Mouse (Mus musculus) layer of hippocampus, adult 8-10 months (tissue): ENCODE data around the gene Sohlh2. TPM values are rescaled to one million over a fixed set of nuclear protein-coding genes. Genes with fewer than 3 reads are reported as not detected.
"Not testable (repeated sequence)": the region's sequence is repeated elsewhere in the genome, so short reads cannot be mapped to it uniquely, and the experiment has no call there.

Experiments
- DNase-seq, 2 experiments: peaks; one replicate each; pipeline ENCODE4 v3.0.0; 2022; ENCODE audit warnings: low spot score in 2 of 2
- total RNA-seq, 4 experiments: library from RNA; stranded (reverse); gene quantifications; 2 replicates each; pipeline ENCODE4 v1.2.4; 2022

Gene Sohlh2
- total RNA-seq: not detected

DNA sequence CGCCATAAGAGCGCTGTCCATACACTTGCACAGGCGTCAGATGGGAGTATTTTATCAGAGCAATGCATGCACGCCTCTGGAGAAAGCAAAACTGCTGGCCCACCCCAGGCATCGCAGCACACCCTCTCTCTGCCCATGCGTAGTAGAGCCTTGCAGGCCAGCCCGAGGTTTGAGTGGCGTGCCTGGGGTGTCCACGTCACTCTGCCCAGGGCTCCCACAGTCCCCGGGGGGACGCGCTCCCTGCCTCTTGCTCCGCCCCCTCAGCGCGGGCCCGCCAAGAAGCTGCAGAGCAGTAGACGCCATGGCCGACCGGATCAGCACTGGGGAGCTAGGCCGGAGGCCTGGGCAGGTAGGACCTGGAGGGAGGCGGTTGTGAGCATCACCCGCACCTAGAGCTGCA lies at the start of gene Sohlh2:
Gene Sohlh2, plus strand, starts transcription at position 263 of the 400 bp plus-strand sequence.
- no peak for DNase-seq

DNA sequence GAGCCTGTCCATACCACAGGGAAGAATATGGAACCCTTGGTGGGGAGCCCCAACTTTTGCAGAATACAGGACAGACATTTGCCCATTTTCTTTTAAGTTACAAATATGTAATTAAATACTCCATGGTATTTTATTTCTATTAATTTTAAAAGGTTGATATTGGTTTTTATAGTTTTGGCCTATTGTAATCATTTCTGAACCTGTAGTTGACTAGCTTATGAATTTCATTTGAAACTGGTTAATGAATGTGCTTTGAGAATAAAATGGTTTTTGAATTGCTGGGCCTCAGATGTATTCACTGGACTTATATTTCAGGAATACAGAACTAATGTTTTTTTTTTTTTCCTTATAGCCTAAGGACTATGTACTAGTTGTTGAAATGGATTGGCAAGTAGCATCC lies 44.8 kb upstream of the Sohlh2 start, which contains the start of gene Ccdc169:
Gene Ccdc169, plus strand, starts transcription at position 301 of the 400 bp plus-strand sequence.
- DNase-seq: no peak

DNA sequence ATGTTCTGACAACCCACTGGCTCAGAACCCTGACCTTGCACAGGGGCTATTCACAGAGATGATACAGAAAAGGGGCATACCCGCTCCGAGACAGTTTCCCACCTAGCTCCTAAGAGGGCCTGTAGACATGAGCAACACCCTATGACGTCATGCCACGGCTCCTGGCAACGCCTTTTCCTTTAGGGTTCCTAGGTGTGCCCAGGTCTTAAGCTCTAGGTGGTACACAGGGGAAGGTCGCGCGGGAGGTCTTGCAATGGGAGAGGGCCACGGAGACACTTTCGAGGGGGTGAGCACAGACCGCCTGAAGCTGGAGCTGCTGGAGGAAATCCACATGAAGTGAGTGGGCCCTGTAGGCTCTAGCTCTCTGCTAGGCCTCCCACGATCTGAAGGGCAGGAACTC lies 42.0 kb upstream of the Sohlh2 start:
- no peak for DNase-seq

DNA sequence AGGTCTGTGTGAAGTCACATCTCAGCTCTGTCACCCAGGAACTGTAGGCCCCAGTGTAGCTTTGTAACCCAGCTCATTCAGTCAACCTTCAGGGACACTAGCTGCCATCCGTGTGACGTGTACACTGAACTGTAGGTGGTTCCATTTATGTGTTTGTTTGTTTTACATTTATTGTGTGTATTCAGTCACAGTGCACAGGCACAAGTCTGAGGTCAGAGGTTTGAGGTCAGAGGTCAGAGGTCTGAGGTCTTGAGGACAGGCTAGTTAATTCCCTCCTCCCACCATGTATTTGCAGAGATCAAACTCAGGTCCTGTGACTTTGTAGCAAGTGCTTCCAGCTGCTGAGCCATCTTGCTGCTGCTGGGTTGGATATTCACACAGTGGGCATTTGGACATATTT lies 40.4 kb upstream of the Sohlh2 start:
- no peak for DNase-seq

DNA sequence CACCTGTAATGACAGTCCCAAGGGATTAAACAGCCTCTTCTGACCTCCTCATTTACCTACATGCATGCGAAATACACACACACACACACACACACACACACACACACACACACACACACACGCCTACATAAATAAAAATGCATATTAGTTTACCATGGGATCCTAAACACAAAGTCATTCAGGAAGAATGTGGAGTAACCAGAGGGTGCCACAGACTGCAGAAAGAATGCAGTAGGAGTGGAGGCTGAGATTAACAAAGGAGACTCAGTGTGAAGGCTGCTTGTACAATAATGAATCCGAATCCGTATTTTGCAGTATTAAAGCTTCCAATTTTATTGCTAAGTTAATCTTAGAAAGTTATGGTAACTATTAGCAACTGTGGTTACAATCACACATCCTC lies 36.9 kb upstream of the Sohlh2 start:
- DNase-seq: no peak

DNA sequence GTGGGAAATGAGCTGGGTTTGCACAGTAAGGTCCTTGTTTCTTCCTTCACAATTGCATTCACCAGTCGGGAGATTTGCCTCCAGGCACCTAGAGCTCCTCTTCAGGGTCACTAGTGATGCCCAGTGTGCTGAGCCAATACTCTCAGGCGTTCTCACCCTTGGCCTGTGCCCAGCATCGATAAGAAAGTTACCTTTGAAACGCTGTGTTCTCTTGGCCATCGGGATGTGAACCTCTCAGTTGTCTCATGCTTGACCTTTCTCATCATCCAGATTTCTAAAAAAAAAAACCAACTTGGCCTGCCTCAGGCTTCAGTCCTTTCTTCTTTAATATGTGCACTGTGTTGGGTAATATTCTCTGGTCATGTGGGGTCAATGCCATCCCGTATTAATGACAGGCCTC lies 35.4 kb upstream of the Sohlh2 start:
- DNase-seq: no peak

DNA sequence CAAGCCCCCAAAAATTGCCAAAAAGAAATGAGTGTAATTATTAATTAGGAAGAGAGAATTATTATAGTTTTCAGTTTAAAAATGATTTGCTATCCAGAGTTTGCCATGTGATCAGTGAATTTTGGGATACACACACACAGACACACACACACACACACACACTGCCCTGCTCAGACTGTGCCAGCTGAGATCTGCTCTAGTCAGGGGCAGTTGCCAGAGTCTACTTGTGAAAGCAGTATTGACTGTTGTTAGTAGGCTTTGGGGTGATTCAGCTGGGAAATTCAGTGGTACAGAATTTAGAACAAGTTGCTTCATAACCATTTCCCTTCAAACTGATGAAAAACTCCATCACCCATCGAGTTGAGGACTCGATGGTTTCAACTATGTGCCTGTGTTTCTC lies 34.7 kb upstream of the Sohlh2 start:
- no peak for DNase-seq

DNA sequence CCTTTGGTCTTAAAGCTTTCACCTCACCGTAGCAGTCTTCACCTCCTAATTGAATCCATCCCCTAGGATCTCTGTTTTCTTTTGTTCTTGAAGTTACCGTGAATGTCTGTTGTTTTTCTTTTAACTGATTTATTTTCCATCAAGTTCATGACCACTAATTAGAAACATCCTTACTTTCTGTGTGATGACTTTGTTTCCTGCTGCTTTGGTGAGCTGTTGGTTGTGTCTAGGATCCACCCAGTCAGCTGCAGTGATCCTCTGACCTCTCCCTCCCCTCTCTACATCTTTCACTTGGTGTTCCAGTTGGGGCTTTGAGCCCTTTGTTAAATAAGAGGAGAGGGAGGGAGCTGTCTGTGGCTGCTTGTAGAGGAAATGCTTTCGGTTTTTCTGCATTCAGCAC lies 33.7 kb upstream of the Sohlh2 start:
- no peak for DNase-seq

DNA sequence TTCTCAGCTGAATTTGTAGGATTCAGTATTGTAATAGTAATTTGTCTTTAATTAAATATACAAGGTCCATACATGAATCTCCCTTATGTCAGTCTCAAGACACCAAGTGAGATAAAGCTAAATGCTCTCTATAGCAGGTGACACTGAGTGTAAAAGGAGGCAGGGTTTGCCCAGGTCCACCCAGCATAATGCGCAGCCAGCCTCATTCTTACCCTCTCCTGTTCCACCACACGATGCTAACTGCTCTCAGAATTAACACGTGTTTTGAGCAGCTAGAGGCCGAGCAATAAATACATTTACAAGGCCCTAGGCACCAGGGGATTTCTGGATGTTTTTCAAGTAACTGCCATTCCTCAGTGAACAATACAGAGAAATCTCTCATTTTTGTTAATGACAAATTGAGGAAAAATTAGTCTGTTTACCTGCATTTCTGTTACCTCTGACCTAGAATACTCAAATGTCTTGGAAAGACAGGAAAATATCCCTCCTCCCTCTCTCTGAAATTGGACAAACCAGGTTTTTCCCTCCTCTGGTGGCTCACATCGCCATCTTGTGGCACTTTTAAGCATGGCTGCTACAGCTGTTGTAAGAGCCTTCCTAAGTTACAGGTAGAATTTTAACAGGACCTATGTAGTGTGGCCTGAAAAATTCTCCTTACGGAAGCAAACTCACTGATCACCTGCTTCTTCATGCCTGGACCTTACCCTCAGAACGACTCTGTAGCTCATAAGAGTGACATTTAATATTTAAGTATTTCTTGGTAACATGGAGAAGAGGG lies 30.0 kb upstream of the Sohlh2 start:
- DNase-seq: peak; percentile 32 to 62

DNA sequence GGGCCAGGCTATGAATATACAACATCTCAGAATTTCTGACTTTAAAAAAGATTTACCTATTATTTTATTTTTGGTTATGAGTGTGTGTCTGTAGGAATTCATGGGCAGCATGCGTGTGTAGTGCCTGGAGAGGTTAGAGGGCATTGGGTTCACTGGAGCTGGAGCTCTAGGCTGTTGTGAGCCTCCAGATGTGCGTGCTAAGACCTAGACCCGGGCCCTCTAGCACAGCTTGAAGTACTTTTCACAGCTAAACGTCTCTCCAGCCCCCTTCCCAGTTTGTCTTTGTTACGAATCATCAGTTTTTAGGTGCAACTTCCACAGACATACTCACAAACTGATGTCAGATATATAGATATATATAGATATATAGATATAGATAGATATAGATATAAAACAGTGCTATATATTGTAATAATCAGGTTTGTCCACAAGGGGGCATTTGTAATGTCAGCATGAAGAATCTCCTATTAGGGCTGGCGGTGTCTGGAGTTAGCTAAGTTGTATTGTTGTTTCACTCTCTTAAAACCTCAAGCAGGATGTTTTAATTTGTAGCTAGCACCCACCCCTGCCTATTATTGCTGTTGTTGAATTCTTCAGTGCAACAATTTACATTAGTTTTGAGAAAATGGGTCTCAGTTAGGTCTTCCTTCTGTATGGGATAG lies 29.0 kb upstream of the Sohlh2 start:
- no peak for DNase-seq

DNA sequence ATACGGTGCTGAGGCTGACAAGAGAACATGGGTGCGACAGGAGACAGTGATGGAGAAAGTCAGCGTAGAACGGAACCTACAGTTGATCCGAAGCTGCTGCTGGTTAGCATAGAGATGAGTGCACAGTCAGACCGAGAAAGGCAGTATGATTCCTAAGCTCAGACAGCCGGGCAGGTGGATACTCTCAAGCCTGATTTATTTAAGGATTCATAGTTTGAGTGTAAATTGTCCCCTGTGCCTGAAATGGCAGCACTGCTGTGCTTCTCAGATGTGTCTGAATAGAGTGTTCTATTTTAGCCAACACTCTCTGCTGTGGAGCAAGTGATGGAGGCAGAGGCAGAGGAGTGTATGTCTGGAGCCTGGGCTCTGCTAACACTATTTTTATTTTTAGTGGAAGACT lies 27.7 kb upstream of the Sohlh2 start:
- DNase-seq: no peak

DNA sequence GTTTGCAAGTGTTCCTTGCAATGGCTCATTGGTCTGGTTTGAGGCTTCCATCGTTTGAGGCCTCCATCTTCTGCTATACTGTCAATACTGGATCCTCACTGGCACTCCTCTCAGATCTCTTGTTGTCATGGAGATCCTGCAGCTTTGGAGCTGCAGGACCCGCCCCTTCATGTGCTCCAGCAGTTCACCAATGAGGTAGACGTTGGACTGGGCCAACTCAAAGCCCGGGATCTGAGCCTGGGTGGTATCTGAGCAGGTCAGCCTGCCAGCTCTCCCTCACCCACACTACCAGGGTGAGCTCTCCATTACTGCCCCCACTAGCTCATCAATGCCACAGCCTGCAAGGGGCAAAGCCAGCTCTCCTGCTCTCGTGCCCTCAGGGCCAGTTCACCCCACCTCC lies 24.4 kb upstream of the Sohlh2 start:
- DNase-seq: no peak

DNA sequence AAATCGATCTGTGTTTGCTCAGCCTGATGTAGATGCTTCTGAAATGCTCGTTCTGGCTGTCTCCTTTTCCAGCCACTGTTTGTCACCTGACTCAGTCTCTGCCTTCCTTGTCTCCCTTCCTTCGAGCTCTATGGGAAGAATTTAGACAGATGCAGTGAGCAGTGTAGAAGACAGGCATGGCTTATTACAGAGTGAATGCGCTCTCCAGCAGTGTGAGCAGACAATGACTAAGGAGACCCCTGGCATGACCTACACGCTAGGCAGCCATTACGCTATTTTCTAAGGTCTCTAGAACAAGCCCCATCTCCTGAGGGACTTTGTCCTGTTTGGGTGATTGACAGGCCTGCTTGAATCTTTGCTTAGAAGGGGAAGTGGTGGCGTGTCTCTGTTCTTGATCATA lies 20.7 kb upstream of the Sohlh2 start:
- no peak for DNase-seq

DNA sequence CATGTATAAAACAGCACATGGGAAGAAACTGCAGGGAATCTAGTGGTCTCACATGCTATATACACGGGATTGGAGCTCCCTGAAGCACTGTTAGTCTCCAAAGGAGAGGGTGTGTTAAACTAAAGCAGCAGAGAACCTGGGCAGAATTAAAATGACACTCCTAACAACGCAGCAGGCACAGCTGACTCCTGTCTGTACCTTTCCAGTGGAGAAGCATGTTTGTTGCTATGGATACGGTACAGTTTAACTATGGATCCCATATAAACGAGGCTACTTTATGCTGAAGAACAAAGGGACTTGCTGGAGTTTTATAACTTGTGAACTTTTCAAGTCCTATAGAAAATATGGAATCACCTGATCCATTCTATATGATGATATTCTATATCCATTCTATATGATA lies 18.3 kb upstream of the Sohlh2 start:
- DNase-seq: no peak

DNA sequence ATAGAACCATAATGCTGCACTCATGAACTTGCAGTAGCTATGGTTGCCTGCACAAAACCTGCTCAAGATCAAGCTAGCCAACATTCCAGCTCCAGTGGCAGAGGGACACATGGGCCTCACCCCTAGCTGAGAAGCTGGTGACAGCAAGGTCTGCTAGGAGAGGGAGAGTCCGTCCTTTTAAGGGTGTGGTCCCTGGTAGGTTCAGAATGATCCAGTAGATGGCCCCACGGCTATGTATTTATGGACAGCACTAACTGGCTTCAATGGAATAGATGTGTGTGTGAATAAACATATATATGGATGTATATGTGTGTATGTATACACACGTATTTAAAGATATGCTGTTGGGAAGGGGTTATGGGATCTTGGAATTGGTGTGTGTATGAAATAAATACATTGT lies 9.3 kb upstream of the Sohlh2 start:
- no peak for DNase-seq

DNA sequence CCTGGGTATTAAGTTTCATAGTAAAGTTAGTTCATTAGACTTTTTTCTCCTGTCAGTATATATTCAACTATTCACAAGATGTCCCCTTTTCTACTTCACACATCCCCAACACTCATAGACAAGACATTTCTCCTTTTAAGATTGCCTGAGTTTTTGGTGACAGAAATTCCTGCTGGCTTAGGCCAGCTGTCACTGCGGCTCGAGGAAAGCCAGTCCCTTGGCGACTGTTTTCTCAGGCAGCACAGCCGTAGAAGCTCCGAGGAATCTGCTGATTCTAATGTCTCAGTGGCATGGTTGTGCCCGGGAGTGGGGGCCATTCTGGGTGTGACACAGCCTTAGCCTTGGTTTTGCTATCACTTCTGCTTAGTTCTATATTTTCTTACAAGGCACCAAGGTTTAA lies 4.6 kb upstream of the Sohlh2 start:
- no peak for DNase-seq

DNA sequence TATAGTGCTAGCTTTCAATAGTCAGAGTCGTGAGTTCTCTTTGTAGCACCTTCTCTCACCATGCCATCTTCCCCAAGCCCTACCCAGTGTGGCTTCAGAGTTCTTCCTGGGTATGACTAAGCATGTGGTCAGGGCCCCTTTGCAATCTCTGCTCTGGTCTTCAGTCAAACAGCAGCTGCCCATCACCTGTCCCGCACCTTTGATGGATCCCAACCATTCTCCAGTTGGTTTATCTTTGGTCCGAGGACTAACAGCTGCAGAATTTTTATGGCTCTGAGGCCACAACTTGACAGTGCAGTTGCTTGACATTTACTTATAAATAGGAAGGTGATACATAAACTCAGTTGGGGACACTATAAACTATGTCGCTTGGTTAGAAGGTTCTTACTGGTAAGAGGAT lies 9.8 kb downstream of the Sohlh2 start:
- no peak for DNase-seq

DNA sequence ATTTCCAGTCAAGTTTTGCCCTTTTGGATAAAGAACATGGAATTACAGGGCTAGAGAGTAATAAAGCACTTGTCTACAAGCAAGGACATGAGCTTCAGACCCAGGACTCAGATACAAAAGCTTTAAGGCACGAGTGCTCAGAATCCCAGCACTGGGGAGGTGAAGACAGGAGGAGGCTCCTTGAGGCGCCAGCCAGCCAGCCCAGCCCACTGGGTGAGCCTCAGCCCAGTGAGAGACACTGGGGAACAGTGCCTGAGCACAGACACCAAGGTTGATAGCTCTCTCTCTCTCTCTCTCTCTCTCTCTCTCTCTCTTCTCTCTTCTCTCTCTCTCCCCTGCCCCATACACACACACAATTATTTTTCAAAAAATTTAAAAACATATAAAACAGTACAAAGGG lies 11.5 kb downstream of the Sohlh2 start:
- DNase-seq: no peak

DNA sequence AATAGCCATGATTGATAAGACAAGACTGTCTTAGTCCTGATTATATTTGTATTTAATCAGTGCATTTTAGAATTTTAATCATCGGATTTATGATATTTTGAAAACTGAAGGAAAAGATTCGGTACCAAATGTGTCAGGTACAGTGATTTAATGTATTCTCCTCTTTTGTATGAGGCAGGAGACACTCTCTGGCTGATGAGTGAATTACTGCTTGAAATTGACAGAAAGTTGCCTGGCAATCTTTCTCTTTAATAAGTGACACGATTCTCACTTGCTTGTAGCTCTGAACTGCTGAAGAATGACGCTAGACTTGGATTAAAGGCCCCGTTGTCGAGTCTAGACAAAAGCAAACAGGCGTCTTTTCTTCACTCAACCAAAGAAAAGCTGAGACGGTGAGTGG lies 13.0 kb downstream of the Sohlh2 start:
- no peak for DNase-seq

DNA sequence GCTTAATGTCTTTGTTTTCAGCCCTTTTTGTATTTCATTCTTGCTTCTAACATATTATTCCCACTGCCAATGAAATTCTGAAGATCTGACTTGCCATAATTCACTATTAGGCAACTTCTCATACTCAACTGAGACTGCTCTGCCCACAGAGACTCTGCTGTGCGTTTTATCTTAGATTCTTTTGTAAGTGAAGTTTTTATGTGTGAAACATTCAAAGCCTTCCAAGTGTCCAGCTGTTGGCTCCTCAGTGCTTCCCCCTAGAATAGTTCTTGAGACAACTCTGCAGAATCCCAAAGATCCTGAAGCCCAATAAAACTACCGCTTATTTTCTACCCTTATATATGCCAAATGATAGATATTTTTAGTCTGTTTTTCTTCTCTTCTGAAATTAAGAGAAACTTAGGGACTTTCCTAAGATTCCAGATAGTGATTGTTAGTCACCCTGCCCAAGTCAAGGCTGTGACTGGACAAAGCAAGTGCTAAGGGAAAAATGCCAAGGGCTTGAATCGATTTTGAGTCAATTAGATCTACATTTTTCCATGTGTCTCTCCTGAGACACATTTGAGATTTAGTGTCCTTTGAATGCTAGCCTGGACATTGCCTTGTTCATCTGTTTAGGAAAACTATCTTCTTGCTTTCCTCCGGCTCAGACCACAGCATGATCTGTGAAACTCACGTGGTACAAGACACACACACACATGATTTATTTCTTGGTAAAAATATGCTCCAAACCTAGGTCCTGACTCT lies 13.9 kb downstream of the Sohlh2 start:
- DNase-seq: no peak

DNA sequence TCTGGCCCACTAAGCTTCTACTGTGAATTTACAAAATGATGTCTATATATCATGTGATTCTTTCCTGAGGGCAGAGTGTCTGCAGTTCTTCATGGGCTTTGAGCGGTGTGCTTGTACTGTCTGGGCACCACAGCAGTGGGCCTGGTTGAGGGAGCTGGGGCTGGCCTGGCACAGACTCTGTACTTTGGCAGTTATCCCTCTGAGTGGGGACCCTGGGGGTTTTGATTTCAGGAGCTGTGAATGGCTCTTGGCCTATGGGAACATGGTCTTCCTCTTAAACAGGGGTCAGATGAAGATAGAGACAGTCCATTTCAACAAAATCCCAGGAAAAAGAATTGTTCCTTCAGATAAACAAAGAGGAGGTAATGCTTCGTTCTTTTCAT lies 14.5 kb downstream of the Sohlh2 start:
- DNase-seq: no peak

DNA sequence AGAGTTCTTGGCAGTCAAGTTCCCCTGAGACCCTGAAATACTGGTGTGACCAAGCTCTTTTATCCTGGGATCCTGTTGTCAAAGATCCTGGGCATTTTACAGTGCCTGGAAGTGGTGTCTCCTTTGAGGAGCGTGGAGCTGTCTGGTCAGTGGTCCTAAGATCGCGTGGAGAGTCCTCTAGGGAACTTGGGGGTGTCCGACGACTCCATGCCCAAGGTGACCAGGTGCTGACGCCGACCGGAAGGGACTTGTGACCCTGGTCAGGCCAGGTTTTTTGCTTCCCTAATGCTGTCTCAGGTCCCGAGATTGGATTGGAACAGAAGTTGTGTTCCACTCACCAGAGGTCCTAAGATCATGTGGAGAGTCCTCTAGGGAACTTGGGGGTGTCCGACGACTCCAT lies 21.8 kb downstream of the Sohlh2 start:
- not testable (repeated sequence) for DNase-seq

DNA sequence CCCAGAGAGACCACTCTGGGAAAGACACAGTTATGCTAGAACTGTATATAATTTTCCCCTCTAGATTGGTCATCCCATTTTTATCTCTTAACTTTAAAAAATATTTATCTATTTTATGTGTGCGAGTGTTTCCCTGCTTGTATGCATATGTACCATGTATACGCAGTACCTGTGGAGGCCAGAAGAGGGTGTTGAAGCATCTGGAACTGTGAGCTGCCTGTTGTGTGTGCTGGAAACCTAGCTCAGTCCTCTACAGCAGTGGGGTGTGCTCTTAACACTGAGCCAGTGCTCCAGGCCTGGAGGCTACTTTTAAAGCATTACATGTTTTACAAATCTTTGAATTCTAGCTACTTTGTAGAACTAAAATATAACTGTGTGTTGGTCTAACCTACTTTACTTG lies 24.6 kb downstream of the Sohlh2 start:
- DNase-seq: no peak
